Mouse (Mus musculus): ENCODE results near the gene Brdt.

- TF ChIP-seq POLR2A (IDR thresholded peaks at IDR 0.05; ENCODE audit: borderline replicate concordance, insufficient read depth, low read length), result no peak
- no peak for TF ChIP-seq CTCF (IDR thresholded peaks at IDR 0.05; ENCODE audit: borderline replicate concordance, insufficient read depth, low read depth, low read length)
Measured at GRCm38 (mm10) chr5:107294041-107294440, 36.9 kb upstream of the Brdt start.

Measured in cerebellum, adult 2 months (tissue).